Mouse (Mus musculus) liver, postnatal 0 days (tissue): Measurements from ENCODE around the gene Pld5.

ENCODE experiments used
- CTCF ChIP-seq: sonication (generic); IDR thresholded peaks from 2 replicates; pipeline ENCODE4 v1.5.1; 2016; ENCODE audit warnings: antibody characterized with exemption, low read depth
- EP300 ChIP-seq: IDR thresholded peaks from 2 replicates; pipeline ENCODE4 v1.6.1; 2016; ENCODE audit warnings: antibody characterized with exemption, low read depth, mild to moderate bottlenecking

DNA sequence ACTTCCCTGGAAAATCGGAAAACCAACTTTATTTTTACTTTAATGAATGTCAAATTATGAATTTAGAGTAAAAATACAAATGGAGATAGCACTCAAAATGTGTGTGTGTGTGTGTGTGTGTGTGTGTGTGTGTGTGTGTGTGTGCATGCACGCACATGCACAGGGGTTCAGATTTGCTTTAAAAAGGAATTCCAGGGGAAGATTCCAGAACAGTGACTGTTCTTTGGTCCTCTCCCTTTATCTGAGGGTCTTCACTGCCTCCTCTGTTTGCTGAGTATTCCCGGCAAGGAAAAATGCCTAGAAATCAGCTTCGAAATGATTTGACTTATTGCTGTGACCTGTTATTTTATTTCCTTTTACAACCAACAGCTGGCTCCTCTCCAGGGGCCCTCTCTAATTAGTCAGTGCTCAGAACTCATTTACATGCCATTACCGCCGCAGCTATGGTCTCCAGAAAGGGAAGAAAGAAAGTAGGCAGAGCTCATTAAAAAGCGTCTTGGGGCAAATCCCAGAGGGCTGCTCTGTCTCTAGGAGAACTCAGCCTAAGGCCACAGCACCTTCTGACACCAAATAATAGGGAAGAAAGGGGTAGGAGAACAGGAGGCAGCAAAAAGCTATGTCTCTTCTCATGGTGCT is 176.3 kb downstream of the Pld5 start:
- no peak for TF ChIP-seq CTCF
- TF ChIP-seq EP300: no peak
